Comparison of ENCODE assay signal across 33 mouse cellular contexts in the genomic region with DNA sequence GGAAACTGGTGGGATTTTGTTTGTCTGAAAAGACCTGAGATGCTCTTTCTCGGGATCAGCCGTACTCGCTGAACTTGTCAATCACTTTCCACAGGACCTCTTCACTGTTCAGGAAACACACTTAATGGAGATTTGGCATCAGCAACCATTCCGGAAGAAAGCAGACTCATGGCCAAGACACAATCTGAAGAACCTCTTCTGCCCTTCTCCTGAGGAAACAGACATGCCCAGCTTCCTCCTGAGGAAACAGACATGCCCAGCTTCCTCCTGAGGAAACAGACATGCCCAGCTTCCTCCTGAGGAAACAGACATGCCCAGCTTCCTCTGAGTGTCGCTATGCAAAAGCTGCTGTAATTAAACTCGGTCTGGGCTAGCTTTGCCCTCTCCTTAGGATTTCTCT. TPM values are rescaled to one million over a fixed set of nuclear protein-coding genes. Genes with fewer than 3 reads are reported as not detected.
DNase-seq lines count a peak whose midpoint lies in the region; ATAC-seq and TF ChIP-seq lines count a peak whose summit lies in the region.
"Had no signal": no experiment of that assay in that cellular context is flagged by ENCODE, and none has a peak within 500 bp of the region (broad histone marks: within the 10 kb centered on the region; RNA-seq: fewer than 3 reads in every experiment).

No protein-coding gene starts in this region.

- H3K9me3 ChIP-seq in kidney, embryonic 16.5 days (ENCODE audit: low read length), result no peaks in the 10 kb centered on the region
- H3K9me3 ChIP-seq in forebrain, embryonic 12.5 days, result no peaks in the 10 kb centered on the region
- no peaks in the 10 kb centered on the region for H3K9me3 ChIP-seq in hindbrain, postnatal 0 days (ENCODE audit: low read length)
- H3K9me3 ChIP-seq: hindbrain, embryonic 12.5 days; limb, embryonic 15.5 days; liver, embryonic 13.5 days; midbrain, embryonic 10.5 days; neural tube, embryonic 12.5 days had no signal

- TF ChIP-seq EP300 in heart, adult 2 months (IDR thresholded peaks at IDR 0.05; ENCODE audit: insufficient read depth, low read depth, low read length), result no peak

- no peak overlapping the region for H3K27ac ChIP-seq in heart, adult 2 months
- H3K27ac ChIP-seq in kidney, embryonic 16.5 days (ENCODE audit: low read length), result no peak overlapping the region
- peak overlapping the region; percentile 47 for H3K27ac ChIP-seq in bone marrow macrophage, adult 2 months (ENCODE audit: insufficient read depth, low read depth, low read length)
- no peak overlapping the region for H3K27ac ChIP-seq in forebrain, embryonic 12.5 days
- H3K27ac ChIP-seq in hindbrain, postnatal 0 days, result no peak overlapping the region
- H3K27ac ChIP-seq: hindbrain, embryonic 12.5 days; limb, embryonic 15.5 days; liver, embryonic 13.5 days; midbrain, embryonic 10.5 days; neural tube, embryonic 12.5 days; stomach, postnatal 0 days had no signal

- TF ChIP-seq CTCF in heart, adult 2 months (IDR thresholded peaks at IDR 0.05), result no peak
- TF ChIP-seq CTCF in bone marrow macrophage, adult 2 months (IDR thresholded peaks at IDR 0.05; ENCODE audit: low read depth, low read length), result no peak
- no peak for TF ChIP-seq CTCF in hindbrain, postnatal 0 days (IDR thresholded peaks at IDR 0.05; ENCODE audit: low read depth)

- peak; percentile 19; the same call in 1 of the 2 replicates for ATAC-seq in kidney, embryonic 16.5 days (ENCODE audit: low FRiP score, low TSS enrichment)
- ATAC-seq in forebrain, embryonic 12.5 days (ENCODE audit: low FRiP score), result no peak
- ATAC-seq in hindbrain, postnatal 0 days, result no peak
- ATAC-seq: CD4-positive, CD25-positive, alpha-beta regulatory T cell, adult 4 months; forebrain, postnatal 0 days; intestine, embryonic 16.5 days; midbrain, embryonic 16.5 days had no signal

- H3K79me2 ChIP-seq in heart, adult 2 months (replicated peaks; ENCODE audit: control insufficient read depth, insufficient read depth, low read length), result no peaks in the 10 kb centered on the region

- no peak overlapping the region for H3K9ac ChIP-seq in heart, adult 2 months (ENCODE audit: low read depth, low read length)
- H3K9ac ChIP-seq in kidney, embryonic 16.5 days (replicated peaks; ENCODE audit: low read length), result no peak overlapping the region
- H3K9ac ChIP-seq in forebrain, embryonic 12.5 days, result no peak overlapping the region
- H3K9ac ChIP-seq in hindbrain, postnatal 0 days (replicated peaks; ENCODE audit: low read length), result no peak overlapping the region
- H3K9ac ChIP-seq: forebrain, postnatal 0 days; hindbrain, embryonic 12.5 days; limb, embryonic 15.5 days; liver, embryonic 13.5 days; neural tube, embryonic 12.5 days had no signal

- no peak overlapping the region for H3K4me2 ChIP-seq in kidney, embryonic 16.5 days (replicated peaks; ENCODE audit: low read depth, low read length)
- H3K4me2 ChIP-seq in forebrain, embryonic 12.5 days, result no peak overlapping the region
- H3K4me2 ChIP-seq in hindbrain, postnatal 0 days (ENCODE audit: low read depth, low read length), result no peak overlapping the region
- H3K4me2 ChIP-seq: hindbrain, embryonic 12.5 days; limb, embryonic 15.5 days; liver, embryonic 13.5 days; neural tube, embryonic 12.5 days had no signal

- H3K27me3 ChIP-seq in heart, adult 2 months (ENCODE audit: control insufficient read depth, insufficient read depth, low read length), result no peaks in the 10 kb centered on the region
- no peaks in the 10 kb centered on the region for H3K27me3 ChIP-seq in kidney, embryonic 16.5 days (ENCODE audit: insufficient read depth, low read length)
- no peaks in the 10 kb centered on the region for H3K27me3 ChIP-seq in forebrain, embryonic 12.5 days
- no peaks in the 10 kb centered on the region for H3K27me3 ChIP-seq in hindbrain, postnatal 0 days (ENCODE audit: insufficient read depth, low read length)
- H3K27me3 ChIP-seq: hindbrain, embryonic 12.5 days; limb, embryonic 15.5 days; liver, embryonic 13.5 days; neural tube, embryonic 12.5 days had no signal

- intact Hi-C loops in heart, adult 2 months (cut with DNase I), result no loop called here

- no peak overlapping the region for H3K4me3 ChIP-seq in heart, adult 2 months
- no peak overlapping the region for H3K4me3 ChIP-seq in kidney, embryonic 16.5 days (ENCODE audit: low read length)
- no peak overlapping the region for H3K4me3 ChIP-seq in bone marrow macrophage, adult 2 months (ENCODE audit: insufficient read depth, low read length)
- H3K4me3 ChIP-seq in forebrain, embryonic 12.5 days (replicated peaks), result no peak overlapping the region
- no peak overlapping the region for H3K4me3 ChIP-seq in hindbrain, postnatal 0 days (ENCODE audit: low read length)
- H3K4me3 ChIP-seq: erythroblast, embryonic 14.5 days; hindbrain, embryonic 12.5 days; limb, embryonic 15.5 days; liver, embryonic 13.5 days; midbrain, embryonic 10.5 days; neural tube, embryonic 12.5 days had no signal

- peak; percentile 31 for DNase-seq in heart, adult 8-10 months (ENCODE audit: low spot score)
- DNase-seq in heart, adult 2 months, result no peak
- DNase-seq in kidney, postnatal 10 days, result no peak
- peak; percentile 23 for DNase-seq in lung, postnatal 10 days
- no peak for DNase-seq in hindbrain, postnatal 0 days (ENCODE audit: low spot score)
- DNase-seq: adrenal gland, postnatal 36 days; cerebellum, adult 2 months; cerebellum, postnatal 14 days; forebrain, postnatal 0 days; gastrocnemius, postnatal 10 days; heart, postnatal 14 days; layer of hippocampus, postnatal 36 days; left cerebral cortex, postnatal 4 days; liver, embryonic 13.5 days; right cerebral cortex, adult 18-20 months; right cerebral cortex, postnatal 4 days; thymus, adult 18-20 months; thymus, postnatal 25 days had no signal

- H3K4me1 ChIP-seq in heart, adult 2 months (ENCODE audit: control insufficient read depth, insufficient read depth, low read length), result peaks cover 1% of the 10 kb centered on the region
- H3K4me1 ChIP-seq in kidney, embryonic 16.5 days (ENCODE audit: insufficient read depth, low read length), result no peaks in the 10 kb centered on the region
- H3K4me1 ChIP-seq in bone marrow macrophage, adult 2 months (ENCODE audit: control insufficient read depth, insufficient read depth, low read length), result peaks cover 18% of the 10 kb centered on the region
- H3K4me1 ChIP-seq in forebrain, embryonic 12.5 days, result no peaks in the 10 kb centered on the region
- H3K4me1 ChIP-seq in hindbrain, postnatal 0 days (ENCODE audit: insufficient read depth, low read length), result no peaks in the 10 kb centered on the region
- H3K4me1 ChIP-seq: hindbrain, embryonic 12.5 days; limb, embryonic 15.5 days; liver, embryonic 13.5 days; midbrain, embryonic 10.5 days; neural tube, embryonic 12.5 days had no signal

- H3K36me3 ChIP-seq in heart, adult 2 months (ENCODE audit: control insufficient read depth, insufficient read depth, low read length), result peaks cover 14% of the 10 kb centered on the region
- H3K36me3 ChIP-seq in kidney, embryonic 16.5 days (ENCODE audit: insufficient read depth, low read length), result peaks cover 58% of the 10 kb centered on the region
- H3K36me3 ChIP-seq in forebrain, embryonic 12.5 days (replicated peaks), result peaks cover 51% of the 10 kb centered on the region
- peaks cover 38% of the 10 kb centered on the region for H3K36me3 ChIP-seq in hindbrain, postnatal 0 days (ENCODE audit: insufficient read depth, low read length)

- 49% methylated on average over 6 of the region's 6 CpGs for WGBS in heart, adult 2 months
- 79% methylated on average over 6 of the region's 6 CpGs for WGBS in kidney, embryonic 16.5 days
- 87% methylated on average over 6 of the region's 6 CpGs for whole genome bisulfite sequencing in forebrain, embryonic 12.5 days
- WGBS in hindbrain, postnatal 0 days, result 90% methylated on average over 6 of the region's 6 CpGs

- TF ChIP-seq POLR2A in heart, adult 2 months (IDR thresholded peaks at IDR 0.05; ENCODE audit: insufficient read depth, low read depth, low read length), result no peak
- no peak for TF ChIP-seq POLR2A in bone marrow macrophage, adult 2 months (IDR thresholded peaks at IDR 0.05; ENCODE audit: borderline replicate concordance, low read depth, low read length)

RNA-seq across cellular contexts. Expression of a gene that starts 20.2 kb away (rescaled TPM):
- 10 to 100 TPM; 19.3 to 23.0 (median 20.3) TPM for total RNA-seq in heart, adult 8-10 months (2022)
- 10 to 100 TPM; 19.4 to 21.3 TPM for total RNA-seq in heart, adult 2 months (2021)
- polyA plus RNA-seq in heart, adult 2 months (2012; rRNA removed), result 12.8 and 19.2 TPM in 2 replicates
- polyA plus RNA-seq in kidney, embryonic 16.5 days (2015; fragmentation: Nextera tagmentation; extraction: Ambion mirVana), result 3.6 and 4.0 TPM in 2 replicates
- 21.5 and 24.1 TPM in 2 replicates for polyA plus RNA-seq in bone marrow macrophage, adult 2 months (2012; ENCODE audit: insufficient read depth, insufficient read length, missing spikeins)
- polyA plus RNA-seq in forebrain, embryonic 12.5 days (2016; fragmentation: Nextera tagmentation; extraction: Ambion mirVana), result 11.9 and 14.7 TPM in 2 replicates
- 14.5 and 23.3 TPM in 2 replicates for total RNA-seq in hindbrain, postnatal 0 days (2014; rRNA removed)
- polyA plus RNA-seq in hindbrain, postnatal 0 days (2015; fragmentation: Nextera tagmentation; extraction: Ambion mirVana), result 8.7 and 9.7 TPM in 2 replicates

RNA-seq across cellular contexts. Expression of a gene that starts 22.4 kb away (rescaled TPM):
- total RNA-seq in heart, adult 8-10 months (2022), result 10 to 100 TPM; 18.9 to 28.5 (median 23.6) TPM
- 10 to 100 TPM; 20.8 to 21.9 TPM for total RNA-seq in heart, adult 2 months (2021)
- 7.9 and 14.7 TPM in 2 replicates for polyA plus RNA-seq in heart, adult 2 months (2012; rRNA removed)
- polyA plus RNA-seq in kidney, embryonic 16.5 days (2015; fragmentation: Nextera tagmentation; extraction: Ambion mirVana), result 55.3 and 60.7 TPM in 2 replicates
- polyA plus RNA-seq in bone marrow macrophage, adult 2 months (2012; ENCODE audit: insufficient read depth, insufficient read length, missing spikeins), result 8.0 and 10.2 TPM in 2 replicates
- 13.0 and 16.9 TPM in 2 replicates for polyA plus RNA-seq in forebrain, embryonic 12.5 days (2016; fragmentation: Nextera tagmentation; extraction: Ambion mirVana)
- 2.7 and 5.9 TPM in 2 replicates for total RNA-seq in hindbrain, postnatal 0 days (2014; rRNA removed)
- polyA plus RNA-seq in hindbrain, postnatal 0 days (2015; fragmentation: Nextera tagmentation; extraction: Ambion mirVana), result 15.5 and 16.8 TPM in 2 replicates

RNA-seq across cellular contexts. Expression of a gene that starts 47.0 kb away (rescaled TPM):
- not detected for total RNA-seq in heart, adult 8-10 months (2022)
- not detected for total RNA-seq in heart, adult 2 months (2021)
- 0.08 TPM in 1 of 2 replicates, not detected in the other for polyA plus RNA-seq in heart, adult 2 months (2012; rRNA removed)
- polyA plus RNA-seq in kidney, embryonic 16.5 days (2015; fragmentation: Nextera tagmentation; extraction: Ambion mirVana), result 2.3 and 2.6 TPM in 2 replicates
- polyA plus RNA-seq in bone marrow macrophage, adult 2 months (2012; ENCODE audit: insufficient read depth, insufficient read length, missing spikeins), result 0.84 and 0.97 TPM in 2 replicates
- polyA plus RNA-seq in forebrain, embryonic 12.5 days (2016; fragmentation: Nextera tagmentation; extraction: Ambion mirVana), result 0.91 and 1.3 TPM in 2 replicates
- 0.18 and 0.37 TPM in 2 replicates for total RNA-seq in hindbrain, postnatal 0 days (2014; rRNA removed)
- 0.63 and 1.5 TPM in 2 replicates for polyA plus RNA-seq in hindbrain, postnatal 0 days (2015; fragmentation: Nextera tagmentation; extraction: Ambion mirVana)
- total RNA-seq: forebrain, postnatal 0 days; gastrocnemius, postnatal 10 days; layer of hippocampus, postnatal 36 days had no signal
- polyA plus RNA-seq: CD4-positive, CD25-positive, alpha-beta regulatory T cell, adult 4 months; embryonic facial prominence, embryonic 14.5 days; erythroblast, embryonic 14.5 days; gonadal fat pad, adult 2 months; heart, embryonic 14.5 days; intestine, embryonic 16.5 days; liver, embryonic 13.5 days had no signal

RNA-seq across cellular contexts. Expression of a gene that starts 47.5 kb away (rescaled TPM):
- total RNA-seq in heart, adult 8-10 months (2022), result 10 to 100 TPM; 10.6 to 14.2 (median 12.1) TPM
- 10 to 100 TPM; 12.1 to 12.4 TPM for total RNA-seq in heart, adult 2 months (2021)
- polyA plus RNA-seq in heart, adult 2 months (2012; rRNA removed), result 9.6 and 14.7 TPM in 2 replicates
- polyA plus RNA-seq in kidney, embryonic 16.5 days (2015; fragmentation: Nextera tagmentation; extraction: Ambion mirVana), result 78.9 and 80.6 TPM in 2 replicates
- 41.1 and 49.4 TPM in 2 replicates for polyA plus RNA-seq in bone marrow macrophage, adult 2 months (2012; ENCODE audit: insufficient read depth, insufficient read length, missing spikeins)
- polyA plus RNA-seq in forebrain, embryonic 12.5 days (2016; fragmentation: Nextera tagmentation; extraction: Ambion mirVana), result 92.2 and 93.9 TPM in 2 replicates
- 80.1 and 82.9 TPM in 2 replicates for total RNA-seq in hindbrain, postnatal 0 days (2014; rRNA removed)
- 104 and 105 TPM in 2 replicates for polyA plus RNA-seq in hindbrain, postnatal 0 days (2015; fragmentation: Nextera tagmentation; extraction: Ambion mirVana)

Comparison
In these comparisons a context has a peak if more than half of its experiments do, and no peak if none do; other contexts are left out.
1. DNase-seq: peak in heart, adult 8-10 months (single experiment) and lung, postnatal 10 days (single experiment); none in heart, adult 2 months (0 of 2), kidney, postnatal 10 days (single experiment) and hindbrain, postnatal 0 days (single experiment).